Mouse (Mus musculus) embryo, embryonic 11.5 days (tissue): ENCODE measurements around the gene Gm20388.
A peak's percentile ranks its signal among the peaks of the same experiment; 100 is the strongest.
"Not testable (repeated sequence)": the region's sequence is repeated elsewhere in the genome, so short reads cannot be mapped to it uniquely, and the experiment has no call there.

Source experiments
- DNase-seq: peaks from one replicate; pipeline ENCODE4 v3.0.0-alpha.2; 2012; ENCODE audit warnings: low read depth, low spot score

The Gm20388 gene

DNA sequence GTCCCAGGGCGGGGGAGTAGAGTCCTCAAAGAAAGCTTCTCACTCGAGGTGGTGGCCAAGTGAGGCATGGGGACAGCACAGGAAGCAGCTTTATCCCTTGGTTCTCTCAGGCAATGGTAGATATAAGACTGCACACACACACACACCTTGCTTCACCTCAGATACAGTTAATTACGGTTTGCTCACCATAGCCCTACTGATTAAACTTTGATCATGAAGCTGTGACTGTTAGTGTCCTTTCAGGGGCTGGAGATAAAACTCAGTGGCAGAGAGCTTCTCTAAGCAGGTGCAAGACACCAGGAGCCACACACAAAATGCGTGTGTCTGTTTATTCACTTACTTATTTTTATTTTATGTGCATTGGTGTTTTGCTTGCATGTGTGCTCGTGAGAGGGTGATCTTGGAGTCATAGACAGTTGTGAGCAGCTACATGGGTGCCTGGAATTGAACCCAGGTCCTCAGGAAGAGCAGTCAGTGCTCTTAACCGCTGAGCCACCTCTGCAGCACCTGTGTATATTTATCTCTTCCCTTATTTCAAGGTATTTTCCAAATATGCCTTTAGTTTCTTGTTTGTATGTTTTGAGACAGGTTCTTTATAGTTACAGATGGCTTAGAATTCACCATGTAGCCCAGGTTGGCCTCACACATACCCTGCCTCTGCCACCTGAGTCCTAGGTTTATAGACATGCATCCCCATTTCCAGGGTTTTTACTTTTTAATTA lies 3897.4 kb downstream of the Gm20388 start:
- DNase-seq, result no peak

DNA sequence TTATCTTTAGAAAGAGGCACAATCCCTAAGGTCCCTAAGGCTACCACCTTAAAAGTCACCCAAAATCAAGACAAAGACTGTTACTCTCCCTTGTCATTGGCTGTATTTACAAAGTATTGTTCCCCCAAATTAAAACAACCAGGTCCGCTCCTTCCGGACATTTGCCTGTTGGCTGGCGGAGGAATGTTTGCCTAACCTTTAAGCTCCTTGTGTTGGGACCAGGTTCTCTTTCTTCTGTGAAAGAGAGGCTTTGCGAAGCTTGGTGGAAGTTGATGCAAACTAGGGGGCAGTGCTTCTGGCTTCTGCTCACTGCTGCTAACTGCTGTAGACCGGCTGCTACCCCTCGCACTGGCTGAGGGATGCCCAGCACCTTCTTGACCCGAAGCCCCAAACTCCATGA lies 3898.0 kb downstream of the Gm20388 start:
- DNase-seq, result no peak

DNA sequence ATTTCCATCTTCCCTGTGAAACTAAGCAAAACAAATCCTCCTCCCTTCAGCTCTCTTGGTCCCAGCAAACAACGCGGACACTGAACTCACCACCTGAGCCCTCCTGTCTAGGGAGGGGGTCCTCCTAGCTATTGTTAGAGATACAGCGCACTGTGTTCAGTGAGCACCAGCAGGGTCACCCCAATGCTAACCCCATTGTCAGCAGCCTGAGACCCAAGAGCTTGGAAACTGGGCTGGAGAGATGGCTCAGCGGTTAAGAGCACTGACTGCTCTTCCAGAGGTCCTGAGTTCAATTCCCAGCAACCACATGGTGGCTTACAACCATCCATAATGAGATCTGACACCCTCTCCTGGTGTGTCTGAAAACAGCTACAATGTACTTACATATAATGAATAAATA lies 3898.7 kb downstream of the Gm20388 start:
- not testable (repeated sequence) for DNase-seq

DNA sequence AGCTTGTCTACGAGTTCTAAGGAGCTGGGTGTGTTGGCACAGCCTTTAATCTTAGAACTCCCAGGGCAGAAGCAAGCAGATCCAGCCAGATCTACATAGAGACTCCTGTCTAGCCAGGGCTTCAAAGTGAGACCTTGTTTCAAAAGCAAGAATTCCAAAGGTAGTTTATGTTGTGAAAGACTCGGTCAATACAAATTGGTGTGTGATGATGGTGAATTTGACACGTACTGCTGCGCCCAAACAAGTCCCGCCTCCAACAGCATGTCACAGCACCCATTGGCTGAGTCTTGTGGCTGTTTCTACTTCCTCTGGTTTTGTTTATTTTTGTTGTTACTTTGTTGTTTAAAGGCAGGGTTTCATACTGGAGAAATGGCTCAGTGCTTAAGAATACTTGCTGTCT lies 3901.6 kb downstream of the Gm20388 start:
- DNase-seq, result no peak

DNA sequence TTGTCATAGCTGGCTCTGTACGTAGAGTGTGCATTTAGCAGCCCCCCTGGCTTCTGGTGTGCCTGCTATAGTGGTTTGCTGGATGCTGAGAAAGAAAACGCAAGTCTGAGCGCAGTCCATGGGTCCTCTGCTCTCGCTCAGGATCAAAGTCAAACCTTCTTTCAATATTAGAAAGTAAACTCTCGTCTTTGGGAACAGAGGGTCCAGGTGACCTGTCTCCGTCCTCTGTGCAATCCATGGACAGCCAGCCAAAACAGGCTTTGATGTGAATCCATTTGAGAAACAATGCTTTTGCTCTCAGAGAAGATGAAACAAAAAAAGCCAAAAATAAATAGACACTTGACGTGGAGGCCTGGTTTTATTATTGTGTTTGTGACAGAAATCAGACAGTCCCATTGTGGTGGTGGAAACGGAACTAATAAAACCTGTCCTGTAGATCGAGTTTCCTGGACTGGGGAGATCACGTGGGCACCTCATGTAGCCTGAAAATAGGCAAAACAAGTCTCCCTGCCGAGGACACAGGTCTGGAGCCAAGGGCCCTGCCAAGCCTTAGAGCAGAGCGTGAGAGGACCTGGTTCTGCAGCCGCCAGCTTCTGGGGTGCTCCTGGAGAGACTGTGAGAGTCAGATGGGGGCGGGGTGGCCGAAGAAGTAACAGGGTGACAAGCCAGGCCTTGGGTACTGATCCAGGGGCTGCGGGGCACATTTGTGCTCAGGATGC lies 3902.7 kb downstream of the Gm20388 start:
- DNase-seq, result no peak

DNA sequence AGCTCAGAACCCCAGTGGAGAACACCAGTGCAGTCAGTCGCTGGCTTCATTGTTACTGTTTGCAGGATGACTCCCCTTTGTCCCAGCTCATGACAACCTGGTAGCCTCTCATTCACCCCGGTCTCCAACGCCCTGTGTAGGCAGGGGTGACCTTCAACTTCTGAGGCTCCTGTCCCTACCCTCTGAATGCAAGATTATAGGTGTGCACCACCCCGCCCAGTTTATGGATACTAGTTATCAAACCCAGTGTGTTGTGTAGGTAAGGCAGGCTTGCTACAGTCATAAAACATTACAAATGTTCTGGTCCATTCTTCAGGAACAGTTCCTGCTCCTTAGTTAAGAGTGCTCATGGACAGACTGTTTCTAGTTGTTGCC lies 3903.2 kb downstream of the Gm20388 start:
- no peak for DNase-seq

DNA sequence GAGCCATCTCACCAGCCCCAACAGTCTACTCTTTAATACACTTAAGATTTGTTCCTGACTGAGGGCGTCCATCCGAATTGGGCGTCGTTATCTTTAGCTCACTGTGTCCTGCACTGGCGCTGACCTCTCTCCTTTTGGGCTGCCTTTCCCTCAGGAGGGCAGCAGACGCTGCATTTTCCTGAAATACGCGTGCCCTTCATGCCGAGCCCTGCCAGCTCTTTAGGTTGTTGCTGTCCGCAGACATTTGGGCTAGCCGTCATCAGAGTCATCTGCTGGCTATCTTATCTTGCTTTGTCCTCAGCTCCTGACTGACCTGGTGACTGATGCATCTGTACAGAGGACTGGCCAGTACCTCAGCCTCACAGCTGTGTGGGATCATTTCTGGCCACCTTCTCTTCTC lies 3904.7 kb downstream of the Gm20388 start:
- DNase-seq, result no peak

DNA sequence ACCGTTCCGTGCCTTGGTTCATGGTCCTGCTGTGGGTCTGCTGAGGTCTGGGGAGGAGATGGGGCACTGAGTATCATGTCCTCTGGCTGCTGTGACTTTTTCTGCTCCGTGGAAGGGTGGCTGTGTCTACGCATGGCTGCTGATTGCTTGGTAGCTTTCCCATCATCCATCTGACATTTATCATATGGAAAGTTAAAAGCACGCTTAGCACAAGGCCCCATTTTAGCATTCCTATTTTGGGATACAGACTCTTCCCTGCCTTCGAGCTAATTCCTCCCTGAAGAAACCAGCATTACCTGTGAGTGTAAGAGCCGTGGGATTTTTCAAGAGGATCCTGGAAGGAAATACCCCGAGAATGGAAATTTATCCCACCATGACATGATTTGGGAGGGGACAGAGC lies 3906.3 kb downstream of the Gm20388 start:
- no peak for DNase-seq

DNA sequence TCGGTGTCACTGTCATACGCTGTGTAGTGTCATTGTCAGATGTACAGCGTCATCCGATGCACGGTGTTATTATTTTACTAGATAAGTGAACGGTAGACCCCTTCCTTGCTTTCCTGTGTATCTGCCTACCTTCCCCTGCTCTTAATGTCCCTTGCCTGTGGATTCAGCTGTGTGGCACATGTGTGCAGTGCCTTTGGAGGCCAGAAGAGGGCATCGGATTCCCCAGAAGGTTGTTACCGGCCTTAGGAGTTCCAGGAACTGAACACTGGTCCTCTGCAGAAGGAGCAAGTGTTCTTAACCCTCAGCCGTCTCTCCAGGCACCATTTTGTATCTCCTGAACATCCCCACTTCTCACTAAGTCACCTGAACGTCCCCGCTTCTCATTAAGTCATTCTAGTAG lies 3907.1 kb downstream of the Gm20388 start:
- DNase-seq, result no peak

DNA sequence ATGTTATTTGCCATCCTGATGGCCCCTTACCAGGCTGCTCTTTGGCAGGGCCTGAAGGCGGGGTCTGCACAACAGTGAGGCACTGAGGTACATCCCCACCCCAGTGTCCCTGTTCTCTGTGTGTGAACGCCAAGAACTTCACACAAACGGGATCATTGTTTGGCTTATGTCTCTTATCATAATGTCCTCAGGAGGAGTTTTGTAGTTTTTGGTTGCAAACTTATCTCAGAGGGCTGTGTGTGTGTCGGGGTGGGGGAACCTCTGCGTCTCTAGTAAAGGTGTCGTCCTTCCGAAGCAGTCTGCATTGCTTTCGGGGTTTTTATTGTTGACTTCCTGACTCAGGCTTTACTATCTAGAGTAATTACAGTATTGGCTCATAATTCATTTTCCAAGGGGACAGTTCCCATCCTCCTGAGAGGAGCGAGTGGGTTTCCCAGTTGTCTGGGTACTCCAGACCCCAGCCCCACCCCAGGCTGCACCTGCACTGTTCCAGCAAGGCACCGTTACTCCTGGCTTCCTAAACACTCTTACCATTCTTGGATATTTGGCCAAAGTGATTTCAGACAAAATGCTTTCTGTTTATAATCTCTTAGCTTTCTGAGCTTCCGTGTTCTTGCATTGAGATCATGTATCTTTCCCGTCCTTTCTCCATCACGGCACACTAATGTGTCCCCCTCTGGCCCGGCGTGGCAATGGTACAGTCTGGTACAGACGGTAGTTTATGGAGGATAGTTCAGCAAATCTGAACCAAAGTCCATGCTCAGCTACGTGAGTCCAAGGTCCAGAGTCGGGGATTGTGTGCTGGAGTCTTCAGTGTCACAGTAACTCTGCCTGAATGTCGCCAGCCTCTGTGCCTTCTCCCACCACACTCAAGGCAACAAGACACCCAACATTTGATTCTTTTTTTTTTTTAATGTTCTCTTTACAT lies 3909.3 kb downstream of the Gm20388 start:
- DNase-seq, result no peak

DNA sequence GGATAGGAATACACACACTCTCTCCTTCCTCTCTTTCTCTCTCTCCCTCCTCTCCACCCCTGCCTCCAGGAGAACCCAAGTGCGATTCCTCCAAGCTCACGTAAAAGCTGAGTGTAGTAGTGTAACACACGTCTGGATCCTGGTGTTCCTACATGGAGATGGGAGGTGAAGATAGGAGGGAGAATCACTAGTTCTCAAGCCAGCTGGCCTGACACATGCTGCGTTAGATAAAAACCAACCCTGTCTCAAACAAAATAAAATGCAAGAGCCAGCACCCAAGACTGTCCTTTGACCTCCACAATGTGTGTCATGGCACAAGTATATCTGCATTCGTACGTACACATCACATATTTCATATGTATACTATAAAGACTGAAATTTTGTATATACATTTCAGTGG lies 3910.1 kb downstream of the Gm20388 start:
- no peak for DNase-seq

DNA sequence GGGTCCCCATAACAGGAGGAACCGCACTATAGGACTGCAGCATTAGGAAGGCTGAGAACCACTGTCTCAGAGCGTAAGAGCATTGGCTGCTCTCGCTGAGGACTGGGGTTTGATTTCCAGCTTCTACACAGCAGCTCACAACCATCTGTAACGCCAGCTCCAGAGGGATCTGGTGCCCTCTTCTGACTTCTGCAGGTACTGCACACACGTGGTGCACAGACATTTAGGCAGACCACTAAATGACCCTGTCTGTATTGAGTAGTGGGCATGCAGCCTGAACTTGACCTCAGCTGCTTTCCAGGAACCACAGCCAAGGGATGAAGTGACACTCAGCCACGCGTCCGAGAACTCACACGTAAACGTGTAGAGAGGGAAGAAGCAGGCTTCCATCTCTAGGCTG lies 3912.5 kb downstream of the Gm20388 start:
- no peak for DNase-seq

DNA sequence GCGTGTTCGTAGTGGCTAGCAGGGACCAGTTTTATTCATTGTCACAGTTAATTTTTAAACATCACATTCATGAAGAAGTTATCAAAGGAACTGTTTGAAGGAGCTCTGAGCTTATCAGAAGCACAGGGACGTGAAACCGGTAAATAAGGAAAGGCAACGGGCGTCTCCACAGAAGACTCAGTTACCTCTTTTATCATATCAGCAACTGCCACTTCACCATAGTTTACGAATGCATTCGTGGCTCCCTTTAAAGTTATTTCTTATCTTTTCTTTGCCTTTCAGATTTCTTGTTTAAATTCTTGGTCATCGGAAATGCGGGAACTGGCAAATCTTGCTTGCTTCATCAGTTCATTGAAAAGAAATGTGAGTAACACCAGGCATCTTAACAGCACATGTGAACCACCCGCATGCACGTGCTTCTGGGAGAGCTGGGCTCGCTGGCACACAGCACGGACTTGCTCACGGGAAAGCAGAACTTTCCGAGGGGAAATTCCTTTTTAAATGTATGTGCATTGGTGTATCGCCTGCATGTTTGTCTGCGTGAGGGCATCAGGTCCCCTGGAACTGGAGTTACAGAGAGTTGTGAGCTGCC lies 3913.0 kb downstream of the Gm20388 start:
- no peak for DNase-seq

DNA sequence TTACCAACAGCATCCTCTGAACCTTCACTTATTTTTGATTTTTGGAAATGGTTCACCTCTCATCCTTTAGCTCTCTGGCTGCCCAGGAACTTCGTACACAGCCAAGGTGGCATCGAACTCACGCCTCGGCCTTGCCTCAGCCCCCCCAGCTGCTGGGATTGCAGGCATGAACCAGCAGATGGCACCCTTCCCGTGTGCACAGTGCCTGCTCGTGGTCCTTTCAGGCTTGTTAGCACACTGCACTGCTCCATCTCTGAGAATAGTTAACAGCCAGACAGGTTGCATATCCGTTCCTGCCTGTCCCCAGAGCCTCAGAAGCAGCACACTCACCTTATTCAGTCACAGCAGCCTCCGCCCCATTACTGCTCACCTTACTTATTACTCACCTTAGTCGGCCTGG lies 3915.4 kb downstream of the Gm20388 start:
- no peak for DNase-seq

DNA sequence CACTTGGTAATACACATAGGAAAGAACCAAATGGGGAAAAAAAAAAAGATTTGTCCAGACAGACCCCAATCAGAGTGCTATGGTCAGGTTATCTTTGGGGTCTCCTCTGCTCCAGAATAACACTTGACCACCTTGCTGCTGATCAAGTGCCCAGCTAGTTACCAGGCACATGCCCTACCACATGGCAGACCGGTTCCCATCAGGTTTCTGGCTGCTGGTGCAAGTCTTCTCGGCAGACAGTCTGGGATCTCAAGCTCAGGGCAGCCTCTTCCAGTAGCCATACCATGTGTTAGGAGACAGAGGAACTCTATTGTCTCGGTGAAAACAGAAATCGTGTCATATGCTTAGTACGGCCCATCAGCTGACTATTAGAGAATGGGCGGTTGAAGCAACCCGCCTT lies 3916.1 kb downstream of the Gm20388 start:
- DNase-seq, result no peak

DNA sequence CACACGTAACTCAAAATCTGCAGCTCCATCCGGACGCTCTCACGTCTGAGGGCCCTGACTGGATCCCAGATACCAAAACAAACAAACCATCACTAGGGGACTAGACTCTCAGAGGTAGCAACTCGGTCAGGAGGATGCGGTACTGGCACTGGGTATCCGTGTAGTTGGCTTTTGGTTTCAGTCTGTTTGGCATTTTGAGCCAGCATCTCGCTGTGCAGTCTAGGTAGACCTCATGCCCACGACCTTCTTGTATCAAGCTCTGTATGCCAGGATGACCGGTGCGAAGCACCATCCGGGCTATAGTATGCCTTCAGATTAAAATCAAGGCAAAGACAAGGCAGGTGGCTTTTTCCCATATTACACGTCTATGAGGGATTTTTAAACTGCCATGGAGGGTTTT lies 3916.9 kb downstream of the Gm20388 start:
- DNase-seq, result no peak

DNA sequence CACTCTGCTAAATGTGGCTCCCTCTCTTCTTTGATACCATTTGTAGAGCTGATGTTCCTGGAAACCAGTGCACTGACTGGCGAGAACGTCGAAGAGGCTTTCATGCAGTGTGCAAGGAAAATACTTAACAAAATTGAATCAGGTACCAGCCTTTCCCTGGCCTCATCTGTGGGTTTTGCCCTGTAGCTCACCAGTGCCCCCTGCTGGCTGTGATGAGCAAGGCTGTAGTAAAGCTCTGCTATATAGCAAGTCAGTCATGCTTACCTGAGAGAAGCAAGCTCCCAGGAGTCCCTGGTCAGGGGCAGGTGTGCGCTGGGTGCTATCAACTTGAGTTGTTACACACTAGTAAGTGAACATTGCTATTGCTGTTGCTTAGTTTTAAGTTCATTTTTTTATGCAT lies 3922.1 kb downstream of the Gm20388 start:
- DNase-seq, result no peak

DNA sequence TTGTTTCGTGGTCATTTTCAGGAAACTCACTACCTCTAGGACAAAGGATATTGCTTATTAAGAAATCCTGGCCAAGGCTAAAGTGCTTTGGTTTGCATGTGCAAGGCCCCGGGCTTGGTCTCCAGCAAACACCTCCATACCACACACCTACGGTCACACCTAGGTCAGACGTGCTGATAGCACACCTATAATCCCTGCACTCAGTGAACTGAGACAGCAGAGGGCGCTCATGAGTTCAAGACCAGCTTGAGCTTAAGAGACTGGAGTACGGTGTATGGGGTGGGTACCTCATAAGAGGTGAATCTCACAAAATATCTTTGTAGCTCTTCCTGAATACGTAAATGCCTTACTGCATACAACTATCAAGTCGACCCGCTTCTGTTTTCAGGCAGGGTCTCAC lies 3924.8 kb downstream of the Gm20388 start:
- DNase-seq, result peak; percentile 35

DNA sequence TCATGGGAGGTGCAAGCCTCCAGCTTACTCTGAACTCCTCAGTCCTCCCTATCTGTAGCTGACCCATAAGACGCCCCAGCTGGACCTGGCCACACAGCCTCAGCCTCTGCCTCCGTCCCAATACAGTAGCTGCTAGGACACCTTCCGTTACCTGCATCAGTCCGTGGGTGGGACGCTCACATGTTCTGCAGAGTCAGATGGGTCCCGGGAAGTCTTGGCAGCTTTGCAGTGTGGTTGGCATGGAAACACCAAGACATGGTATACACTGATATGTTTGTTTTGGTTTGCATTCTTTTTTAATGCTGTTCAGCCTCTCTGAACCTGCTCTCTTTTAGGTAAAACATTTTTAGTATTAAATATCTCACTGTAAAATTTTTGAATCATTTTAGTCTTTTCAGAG lies 3925.7 kb downstream of the Gm20388 start:
- no peak for DNase-seq

DNA sequence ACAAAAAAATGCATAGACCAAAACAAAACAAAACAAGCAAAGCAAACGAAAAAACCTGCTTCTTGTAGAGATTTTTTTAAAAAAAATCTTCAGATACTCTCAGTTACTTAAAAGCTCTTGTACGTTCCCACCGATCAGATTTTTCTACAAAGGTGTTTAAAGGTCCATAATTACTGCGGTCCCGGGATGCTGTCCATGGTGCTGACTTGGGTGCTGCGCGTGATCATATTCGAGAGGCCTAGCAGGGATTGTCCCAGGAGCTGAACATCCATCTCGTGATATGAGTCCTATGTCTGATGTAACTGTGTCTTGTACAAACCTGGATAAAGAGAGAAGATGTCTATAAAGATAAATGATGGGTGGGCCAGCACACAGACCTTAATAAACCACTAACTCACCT lies 3927.9 kb downstream of the Gm20388 start:
- DNase-seq, result peak; percentile 36

DNA sequence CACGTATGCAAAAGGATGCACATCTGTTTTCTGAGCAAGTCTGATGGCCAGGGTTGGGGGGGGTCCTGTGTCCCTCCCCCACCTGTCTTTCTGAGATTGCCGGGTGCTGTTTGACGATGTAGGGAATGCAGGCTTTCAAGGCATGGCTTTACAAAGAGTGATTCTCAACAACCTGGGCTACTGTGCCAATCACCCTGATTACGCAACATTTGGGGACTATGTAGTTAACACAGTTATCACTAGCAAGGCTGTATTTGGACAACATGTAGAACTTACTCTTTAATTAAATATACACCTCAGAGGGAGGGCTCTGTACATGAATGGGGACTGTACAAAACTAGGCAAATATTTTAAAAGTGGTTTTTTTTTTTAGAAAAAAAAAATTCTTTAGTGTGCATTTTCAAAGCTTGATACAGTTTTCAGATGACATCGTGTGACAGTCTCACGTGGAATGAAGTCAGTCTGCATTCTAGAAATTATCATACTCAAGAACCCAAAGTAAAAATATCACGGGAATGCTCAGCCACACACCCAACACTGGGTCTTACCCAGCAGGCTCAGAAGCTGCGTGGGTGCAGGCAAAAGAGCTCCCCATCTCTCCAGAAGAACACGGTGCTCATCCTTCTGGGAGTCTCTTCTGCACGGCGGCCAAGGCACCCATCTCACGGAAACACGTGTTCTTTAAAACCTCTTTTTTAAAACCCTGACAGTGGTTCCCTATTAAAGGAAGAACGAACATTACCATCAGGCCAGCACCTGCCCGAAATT lies 3930.1 kb downstream of the Gm20388 start:
- DNase-seq, result no peak
